Mouse (Mus musculus) liver, embryonic 14 days (tissue): ENCODE results near the gene Gm9268. TPM values are rescaled to one million over a fixed set of nuclear protein-coding genes. Genes with fewer than 3 reads are reported as not detected.

ENCODE experiments used
- polyA plus RNA-seq: library from polyadenylated mRNA; depleted of rRNA; stranded (reverse); fragments of >200 nt; gene quantifications from 2 replicates; pipeline ENCODE4 v1.2.3, GENCODE M21; 2012; rRNA removed

Gene Gm9268
- not detected in 2 replicates for polyA plus RNA-seq

DNA sequence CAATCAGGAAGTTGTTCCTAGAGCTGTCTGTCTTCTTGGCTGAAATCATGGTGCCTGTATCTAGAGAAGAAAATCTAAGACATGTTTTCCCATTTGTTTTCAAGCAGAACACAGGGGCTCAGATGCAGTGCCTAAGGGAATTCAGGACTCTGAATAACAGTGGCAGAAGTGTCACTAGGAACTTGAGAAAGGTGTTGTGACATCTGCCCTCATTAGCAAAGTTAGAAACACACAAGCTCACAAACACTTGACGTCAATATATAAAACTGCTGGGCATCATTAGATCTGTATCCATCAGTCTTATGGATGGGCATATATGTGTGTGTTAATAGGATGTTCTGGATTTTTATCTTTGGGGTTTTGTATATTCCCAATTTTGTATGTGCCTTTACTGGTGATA, at the start of gene Gm9268:
Gm9268 (plus strand) TSS at position 301 of the 400 bp plus-strand sequence.

Other genes starting within 250 kb of the Gm9268 start
- not detected in 2 replicates for gene Vmn2r62, start 225.2 kb upstream of the Gm9268 start, polyA plus RNA-seq
- gene Gm2381, start 151.5 kb upstream of the Gm9268 start, polyA plus RNA-seq: not detected in 2 replicates
- not detected in 2 replicates for gene Vmn2r63, start 84.9 kb upstream of the Gm9268 start, polyA plus RNA-seq
- not detected in 2 replicates for gene Zfp936, start 95.5 kb downstream of the Gm9268 start, polyA plus RNA-seq